In the genomic region with DNA sequence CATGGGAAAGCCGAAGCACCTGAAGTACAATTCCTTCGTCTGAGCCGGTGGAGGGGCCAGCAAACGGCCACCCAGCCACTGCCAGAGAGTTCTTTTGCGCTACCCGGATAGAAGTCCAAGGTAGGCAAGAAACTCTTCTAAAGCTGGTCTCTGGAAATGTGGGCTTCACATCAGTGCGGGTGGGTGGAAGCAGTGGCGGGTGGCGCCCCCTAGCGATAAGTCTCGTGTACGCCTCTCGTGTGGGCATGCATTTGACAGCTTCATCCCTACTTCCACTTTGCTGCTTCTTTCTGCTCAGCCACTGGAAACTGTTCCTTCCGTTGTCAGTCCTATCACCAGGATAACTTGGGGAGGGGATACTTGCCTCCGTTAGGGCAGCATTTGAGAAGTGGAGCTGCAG, we compare ENCODE assay signal across 10 mouse cellular contexts. TPM values are rescaled to one million over a fixed set of nuclear protein-coding genes. Genes with fewer than 3 reads are reported as not detected.
DNase-seq lines count a peak whose midpoint lies in the region; ATAC-seq and TF ChIP-seq lines count a peak whose summit lies in the region.
"Had no signal": no experiment of that assay in that cellular context is flagged by ENCODE, and none has a peak within 500 bp of the region (broad histone marks: within the 10 kb centered on the region; RNA-seq: fewer than 3 reads in every experiment).

No protein-coding gene starts in this region.

- no peak for TF ChIP-seq POLR2A in brain, embryonic 14.5 days (IDR thresholded peaks at IDR 0.05; ENCODE audit: borderline replicate concordance, extremely low read depth, insufficient read depth, insufficient read length, poor library complexity, severe bottlenecking)

- no peaks in the 10 kb centered on the region for H3K36me3 ChIP-seq in midbrain, embryonic 14.5 days (ENCODE audit: control insufficient read depth, insufficient read depth, low read length)
- no peaks in the 10 kb centered on the region for H3K36me3 ChIP-seq in midbrain, embryonic 15.5 days (replicated peaks)
- H3K36me3 ChIP-seq in liver, embryonic 13.5 days: no peaks in the 10 kb centered on the region
- H3K36me3 ChIP-seq: limb, embryonic 12.5 days; stomach, embryonic 15.5 days had no signal

- H3K27me3 ChIP-seq in midbrain, embryonic 14.5 days (ENCODE audit: control insufficient read depth, insufficient read depth, low read length): no peaks in the 10 kb centered on the region
- no peaks in the 10 kb centered on the region for H3K27me3 ChIP-seq in midbrain, embryonic 15.5 days (replicated peaks)
- H3K27me3 ChIP-seq in liver, embryonic 13.5 days: peaks cover 7% of the 10 kb centered on the region; the same call in 1 of the 2 replicates
- H3K27me3 ChIP-seq: stomach, embryonic 15.5 days had no signal

- no peak overlapping the region for H3K27ac ChIP-seq in midbrain, embryonic 14.5 days (replicated peaks; ENCODE audit: low read depth, low read length)
- no peak overlapping the region for H3K27ac ChIP-seq in midbrain, embryonic 15.5 days
- H3K27ac ChIP-seq in liver, embryonic 13.5 days: no peak overlapping the region
- H3K27ac ChIP-seq: limb, embryonic 12.5 days; stomach, embryonic 15.5 days had no signal

- peak; percentile 60 for DNase-seq in gastrocnemius, postnatal 10 days
- no peak for DNase-seq in gastrocnemius, postnatal 25 days
- peak; percentile 47 for DNase-seq in midbrain, embryonic 14.5 days
- peak; percentile 24 for DNase-seq in brain, embryonic 14.5 days (ENCODE audit: low read depth)
- DNase-seq in liver, embryonic 13.5 days: peak; percentile 26
- peak; percentile 46 to 52 for DNase-seq in thymus, postnatal 36 days
- DNase-seq in urinary bladder, postnatal 36 days (ENCODE audit: low spot score in 2 of 2): no peak

- H3K4me1 ChIP-seq in midbrain, embryonic 14.5 days (ENCODE audit: control insufficient read depth, insufficient read depth, low read length): peaks cover 15% of the 10 kb centered on the region
- peaks cover 14% of the 10 kb centered on the region for H3K4me1 ChIP-seq in midbrain, embryonic 15.5 days
- H3K4me1 ChIP-seq in liver, embryonic 13.5 days (replicated peaks): no peaks in the 10 kb centered on the region

- no peak overlapping the region for H3K4me3 ChIP-seq in midbrain, embryonic 14.5 days (replicated peaks; ENCODE audit: low read depth, low read length)
- no peak overlapping the region for H3K4me3 ChIP-seq in midbrain, embryonic 15.5 days
- H3K4me3 ChIP-seq in liver, embryonic 13.5 days (replicated peaks): no peak overlapping the region
- H3K4me3 ChIP-seq: limb, embryonic 12.5 days; stomach, embryonic 15.5 days had no signal

- ATAC-seq in midbrain, embryonic 14.5 days (ENCODE audit: low FRiP score, low TSS enrichment): no peak
- no peak for ATAC-seq in midbrain, embryonic 15.5 days (replicated peaks)
- no peak for ATAC-seq in liver, embryonic 13.5 days (ENCODE audit: low read depth)

- 42% methylated on average over 15 of the region's 15 CpGs for WGBS in midbrain, embryonic 14.5 days
- WGBS in midbrain, embryonic 15.5 days: 40% methylated on average over 15 of the region's 15 CpGs
- 40% methylated on average over 15 of the region's 15 CpGs for WGBS in liver, embryonic 13.5 days (ENCODE audit: insufficient replicate concordance)

- no peak overlapping the region for H3K4me2 ChIP-seq in midbrain, embryonic 14.5 days (ENCODE audit: low read length)
- H3K4me2 ChIP-seq in midbrain, embryonic 15.5 days: no peak overlapping the region
- H3K4me2 ChIP-seq in liver, embryonic 13.5 days: no peak overlapping the region
- H3K4me2 ChIP-seq: limb, embryonic 12.5 days; stomach, embryonic 15.5 days had no signal

- no peak overlapping the region for H3K9ac ChIP-seq in midbrain, embryonic 14.5 days (replicated peaks; ENCODE audit: low read length)
- H3K9ac ChIP-seq in midbrain, embryonic 15.5 days: no peak overlapping the region
- no peak overlapping the region for H3K9ac ChIP-seq in liver, embryonic 13.5 days
- H3K9ac ChIP-seq: limb, embryonic 12.5 days; stomach, embryonic 15.5 days had no signal

- peak; percentile 67 for TF ChIP-seq CTCF in brain, embryonic 14.5 days (IDR thresholded peaks at IDR 0.05; ENCODE audit: borderline replicate concordance, extremely low read depth, insufficient read depth, insufficient read length)

- no peaks in the 10 kb centered on the region for H3K9me3 ChIP-seq in midbrain, embryonic 14.5 days (ENCODE audit: control insufficient read depth, low read length)
- no peaks in the 10 kb centered on the region for H3K9me3 ChIP-seq in midbrain, embryonic 15.5 days
- H3K9me3 ChIP-seq in liver, embryonic 13.5 days (replicated peaks): no peaks in the 10 kb centered on the region
- H3K9me3 ChIP-seq: limb, embryonic 12.5 days; stomach, embryonic 15.5 days had no signal

RNA-seq across cellular contexts. Expression of a gene that starts 15.1 kb away (rescaled TPM):
- total RNA-seq in gastrocnemius, postnatal 10 days (2021): under 1 TPM; 0.34 to 0.38 TPM
- total RNA-seq in gastrocnemius, postnatal 25 days (2021): under 1 TPM; 0.24 to 0.28 TPM
- 1.7 and 2.0 TPM in 2 replicates for polyA plus RNA-seq in midbrain, embryonic 14.5 days (2014; fragmentation: Nextera tagmentation; extraction: Ambion mirVana)
- 1.8 and 2.7 TPM in 2 replicates for polyA plus RNA-seq in midbrain, embryonic 15.5 days (2015; fragmentation: Nextera tagmentation; extraction: Ambion mirVana)
- polyA plus RNA-seq in brain, embryonic 14.5 days (2012; rRNA removed): 1.5 and 1.8 TPM in 2 replicates
- polyA plus RNA-seq in liver, embryonic 13.5 days (2015; fragmentation: Nextera tagmentation; extraction: Ambion mirVana): not detected in 2 replicates

RNA-seq across cellular contexts. Expression of a gene that starts 32.2 kb away (rescaled TPM):
- 100 to 1,000 TPM; 134 to 146 TPM for total RNA-seq in gastrocnemius, postnatal 10 days (2021)
- 100 to 1,000 TPM; 141 to 179 TPM for total RNA-seq in gastrocnemius, postnatal 25 days (2021)
- 77.9 and 81.9 TPM in 2 replicates for polyA plus RNA-seq in midbrain, embryonic 14.5 days (2014; fragmentation: Nextera tagmentation; extraction: Ambion mirVana)
- polyA plus RNA-seq in midbrain, embryonic 15.5 days (2015; fragmentation: Nextera tagmentation; extraction: Ambion mirVana): 110 and 112 TPM in 2 replicates
- 208 and 288 TPM in 2 replicates for polyA plus RNA-seq in brain, embryonic 14.5 days (2012; rRNA removed)
- 34.3 and 37.8 TPM in 2 replicates for polyA plus RNA-seq in liver, embryonic 13.5 days (2015; fragmentation: Nextera tagmentation; extraction: Ambion mirVana)

RNA-seq across cellular contexts. Expression of a gene that starts 36.5 kb away (rescaled TPM):
- not detected for total RNA-seq in gastrocnemius, postnatal 10 days (2021)
- total RNA-seq in gastrocnemius, postnatal 25 days (2021): 1 to 10 TPM in 1 of 2 experiments, not detected in 1; 1.1 TPM
- 0.51 and 0.80 TPM in 2 replicates for polyA plus RNA-seq in midbrain, embryonic 14.5 days (2014; fragmentation: Nextera tagmentation; extraction: Ambion mirVana)
- 0.84 and 1.1 TPM in 2 replicates for polyA plus RNA-seq in midbrain, embryonic 15.5 days (2015; fragmentation: Nextera tagmentation; extraction: Ambion mirVana)
- polyA plus RNA-seq in brain, embryonic 14.5 days (2012; rRNA removed): 0.11 and 0.12 TPM in 2 replicates
- polyA plus RNA-seq in liver, embryonic 13.5 days (2015; fragmentation: Nextera tagmentation; extraction: Ambion mirVana): not detected in 2 replicates

RNA-seq across cellular contexts. Expression of a gene that starts 55.2 kb away (rescaled TPM):
- 1,000 to 10,000 TPM; 1,243 to 1,338 TPM for total RNA-seq in gastrocnemius, postnatal 10 days (2021)
- 1,000 to 10,000 TPM; 1,291 to 1,333 TPM for total RNA-seq in gastrocnemius, postnatal 25 days (2021)
- 606 and 777 TPM in 2 replicates for polyA plus RNA-seq in midbrain, embryonic 14.5 days (2014; fragmentation: Nextera tagmentation; extraction: Ambion mirVana)
- 612 and 618 TPM in 2 replicates for polyA plus RNA-seq in midbrain, embryonic 15.5 days (2015; fragmentation: Nextera tagmentation; extraction: Ambion mirVana)
- polyA plus RNA-seq in brain, embryonic 14.5 days (2012; rRNA removed): 318 and 374 TPM in 2 replicates
- 499 and 526 TPM in 2 replicates for polyA plus RNA-seq in liver, embryonic 13.5 days (2015; fragmentation: Nextera tagmentation; extraction: Ambion mirVana)

Comparison
In these comparisons a context has a peak if more than half of its experiments do, and no peak if none do; other contexts are left out.
1. DNase-seq: peak in gastrocnemius, postnatal 10 days (single experiment), midbrain, embryonic 14.5 days (single experiment), brain, embryonic 14.5 days (single experiment), liver, embryonic 13.5 days (single experiment) and thymus, postnatal 36 days (2 of 2); none in gastrocnemius, postnatal 25 days (single experiment) and urinary bladder, postnatal 36 days (0 of 2).